Mouse (Mus musculus): ENCODE data around the gene Cyth2. TPM values are rescaled to one million over a fixed set of nuclear protein-coding genes. Genes with fewer than 3 reads are reported as not detected.

Gene Cyth2
- polyA plus RNA-seq, 1 experiment from 2014 or later, result 59.7 TPM

DNA sequence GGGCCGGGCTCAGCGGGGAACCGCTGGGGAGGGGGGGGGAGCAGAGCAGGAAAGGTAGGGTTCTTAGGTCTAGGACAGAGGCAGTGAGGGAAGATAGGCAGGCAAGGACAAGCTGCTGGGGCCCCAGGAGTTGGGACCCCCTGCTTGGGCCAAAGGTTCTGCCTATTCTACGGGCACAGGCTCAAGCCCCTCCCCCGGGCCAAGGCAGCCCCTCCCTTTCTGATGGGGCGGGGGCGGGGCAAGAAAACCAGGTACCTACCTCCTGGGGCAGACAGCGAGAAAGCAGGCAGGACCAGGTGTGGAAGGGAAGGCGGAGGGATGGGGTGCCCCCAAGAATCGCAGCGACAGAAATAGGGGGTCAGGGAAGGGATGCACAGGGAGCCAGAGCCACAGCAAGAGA lies 5.9 kb downstream of the Cyth2 start:
- Histone ChIP-seq H3K9ac (ENCODE audit: low read length) (no peak overlapping the region), H3K4me2 (replicated peaks; ENCODE audit: low read depth) (no peak overlapping the region), H3K4me3 (ENCODE audit: low read depth, low read length) (no peak overlapping the region), H3K4me1 (replicated peaks; ENCODE audit: control insufficient read depth, insufficient read depth) (no peaks in the 10 kb centered on the region), H3K36me3 (ENCODE audit: control insufficient read depth, insufficient read depth, low read length) (peaks cover 47% of the 10 kb centered on the region), H3K27me3 (ENCODE audit: control insufficient read depth, insufficient read depth, low read length) (no peaks in the 10 kb centered on the region), H3K9me3 (ENCODE audit: control insufficient read depth, low read length) (no peaks in the 10 kb centered on the region), H3K27ac (replicated peaks) (no peak overlapping the region)
- WGBS, result 44% methylated on average over 11 of the region's 11 CpGs
- DNase-seq (ENCODE audit: low spot score) (no peak), ATAC-seq (ENCODE audit: low FRiP score, low TSS enrichment) (no peak)
- no peak for TF ChIP-seq CTCF (IDR thresholded peaks at IDR 0.05; ENCODE audit: low read depth)
- TF ChIP-seq EP300 (optimal IDR thresholded peaks at IDR 0.05), result no peak

DNA sequence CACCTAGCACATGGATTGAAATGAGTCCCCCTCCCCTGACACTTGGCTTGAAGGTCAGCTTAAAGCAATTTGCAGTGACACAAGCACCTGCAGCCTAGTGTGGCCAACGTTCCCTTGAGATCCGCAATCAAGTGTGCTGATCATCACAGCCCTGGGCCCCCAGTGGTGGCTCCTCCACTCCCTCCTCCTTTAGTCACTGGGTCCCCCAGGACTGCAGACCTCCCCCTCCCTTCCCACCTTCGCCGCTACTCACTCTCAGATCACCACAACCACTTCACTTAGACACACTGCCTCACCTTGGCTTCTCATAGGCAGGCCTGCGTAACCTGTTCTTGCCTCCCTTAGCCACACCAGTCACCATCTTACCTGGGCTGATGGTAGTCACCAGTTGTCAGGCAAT lies 8.4 kb downstream of the Cyth2 start:
- no peak overlapping the region for H3K4me2 ChIP-seq (replicated peaks; ENCODE audit: low read depth)
- WGBS, result 65% methylated on average over 5 of the region's 5 CpGs
- no peak overlapping the region for H3K4me3 ChIP-seq (ENCODE audit: low read depth, low read length)
- peaks cover 33% of the 10 kb centered on the region for H3K36me3 ChIP-seq (ENCODE audit: control insufficient read depth, insufficient read depth, low read length)
- H3K27me3 ChIP-seq (ENCODE audit: control insufficient read depth, insufficient read depth, low read length), result no peaks in the 10 kb centered on the region
- no peak overlapping the region for H3K9ac ChIP-seq (ENCODE audit: low read length)
- H3K4me1 ChIP-seq (replicated peaks; ENCODE audit: control insufficient read depth, insufficient read depth), result no peaks in the 10 kb centered on the region
- no peak overlapping the region for H3K27ac ChIP-seq (replicated peaks)
- DNase-seq (ENCODE audit: low spot score) (no peak), ATAC-seq (ENCODE audit: low FRiP score, low TSS enrichment) (no peak)
- TF ChIP-seq EP300 (optimal IDR thresholded peaks at IDR 0.05) (no peak), CTCF (IDR thresholded peaks at IDR 0.05; ENCODE audit: low read depth) (no peak)
- H3K9me3 ChIP-seq (ENCODE audit: control insufficient read depth, low read length), result no peaks in the 10 kb centered on the region

DNA sequence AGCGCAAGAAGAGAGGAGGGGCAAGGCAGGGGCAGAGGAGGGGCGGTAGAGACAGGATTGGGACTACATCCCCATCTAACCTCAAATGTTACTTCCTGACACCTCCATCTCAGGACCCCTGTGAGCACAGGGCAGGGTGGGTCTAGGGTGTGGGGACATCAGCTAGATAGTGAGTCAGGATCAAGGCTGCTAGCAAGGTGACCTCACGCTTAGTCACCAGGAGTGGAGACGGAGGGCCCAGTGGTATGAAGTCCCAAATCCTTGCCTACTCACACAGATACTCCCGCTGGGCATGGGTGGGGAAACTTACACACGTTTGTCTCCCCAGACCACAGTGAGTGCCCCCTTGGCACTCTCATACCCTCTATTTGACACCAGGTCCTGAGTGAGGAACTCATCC lies 11.8 kb downstream of the Cyth2 start:
- 0 out of 2 replicates have a peak, but pooled peaks cover 5% of the 10 kb centered on the region for H3K4me1 ChIP-seq (replicated peaks; ENCODE audit: control insufficient read depth, insufficient read depth)
- ATAC-seq (ENCODE audit: low FRiP score, low TSS enrichment) (no peak), DNase-seq (ENCODE audit: low spot score) (no peak)
- 76% methylated on average over 5 of the region's 6 CpGs for WGBS
- H3K9me3 ChIP-seq (ENCODE audit: control insufficient read depth, low read length), result no peaks in the 10 kb centered on the region
- no peaks in the 10 kb centered on the region for H3K27me3 ChIP-seq (ENCODE audit: control insufficient read depth, insufficient read depth, low read length)
- H3K27ac ChIP-seq (replicated peaks), result no peak overlapping the region
- H3K4me3 ChIP-seq (ENCODE audit: low read depth, low read length), result no peak overlapping the region
- no peak overlapping the region for H3K4me2 ChIP-seq (replicated peaks; ENCODE audit: low read depth)
- no peak overlapping the region for H3K9ac ChIP-seq (ENCODE audit: low read length)
- no peak for TF ChIP-seq EP300 (optimal IDR thresholded peaks at IDR 0.05)
- no peak for TF ChIP-seq CTCF (IDR thresholded peaks at IDR 0.05; ENCODE audit: low read depth)
- peaks cover 6% of the 10 kb centered on the region; the same call in 1 of the 2 replicates for H3K36me3 ChIP-seq (ENCODE audit: control insufficient read depth, insufficient read depth, low read length)

- peak overlapping the region; percentile 33 for H3K4me3 ChIP-seq (ENCODE audit: low read depth, low read length)
- no peaks in the 10 kb centered on the region for H3K36me3 ChIP-seq (ENCODE audit: control insufficient read depth, insufficient read depth, low read length)
- ATAC-seq (ENCODE audit: low FRiP score, low TSS enrichment), result peak; percentile 74
- H3K9ac ChIP-seq (ENCODE audit: low read length), result peak overlapping the region; percentile 50; the same call in 1 of the 2 replicates
- DNase-seq (ENCODE audit: low spot score), result peak; percentile 96
- no peaks in the 10 kb centered on the region for H3K9me3 ChIP-seq (ENCODE audit: control insufficient read depth, low read length)
- H3K27ac ChIP-seq (replicated peaks), result peak overlapping the region; percentile 58; the same call in 1 of the 2 replicates
- H3K27me3 ChIP-seq (ENCODE audit: control insufficient read depth, insufficient read depth, low read length), result no peaks in the 10 kb centered on the region
- H3K4me2 ChIP-seq (replicated peaks; ENCODE audit: low read depth), result peak overlapping the region; percentile 59
- WGBS, result 2% methylated on average over 12 of the region's 12 CpGs
- H3K4me1 ChIP-seq (replicated peaks; ENCODE audit: control insufficient read depth, insufficient read depth), result 0 out of 2 replicates have a peak, but pooled peaks cover 5% of the 10 kb centered on the region
- TF ChIP-seq CTCF (IDR thresholded peaks at IDR 0.05; ENCODE audit: low read depth), result peak; percentile 100
- TF ChIP-seq EP300 (optimal IDR thresholded peaks at IDR 0.05), result no peak
Observed at GRCm38 (mm10) chr7:45801348-45801747, 13.0 kb downstream of the Cyth2 start.

DNA sequence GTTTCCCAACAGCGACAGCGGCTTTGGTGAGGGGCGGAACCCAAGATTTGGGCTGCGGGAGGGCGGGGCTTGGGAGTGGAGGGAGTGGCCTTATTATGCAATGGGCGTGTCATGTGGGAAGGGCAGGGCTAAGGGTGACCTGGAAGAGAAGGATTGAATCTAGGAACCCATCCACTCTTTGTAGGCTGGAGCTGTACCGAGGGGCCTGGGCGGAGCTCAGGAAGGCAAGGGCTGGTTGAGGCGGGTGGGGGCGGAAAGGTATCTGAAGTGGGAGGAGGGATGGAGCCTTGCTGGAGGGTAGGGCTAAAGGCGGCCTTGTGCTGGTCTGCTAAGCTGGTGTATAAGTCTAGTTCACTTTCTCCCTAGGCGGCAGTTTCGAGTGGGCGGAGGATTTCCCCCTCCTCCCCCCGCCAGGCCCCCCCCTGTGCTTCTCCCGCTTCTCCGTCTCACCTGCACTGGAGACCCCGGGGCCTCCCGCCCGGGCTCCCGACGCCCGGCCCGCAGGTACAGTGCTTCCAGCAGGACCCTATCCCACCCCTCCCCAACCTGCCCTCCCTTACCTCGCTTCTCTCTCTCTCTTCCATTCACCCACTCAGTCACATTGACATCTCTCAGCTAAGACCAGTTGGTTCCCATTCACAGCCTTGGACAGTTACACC lies 13.7 kb downstream of the Cyth2 start:
- H3K4me1 ChIP-seq (replicated peaks; ENCODE audit: control insufficient read depth, insufficient read depth), result 0 out of 2 replicates have a peak, but pooled peaks cover 5% of the 10 kb centered on the region
- ATAC-seq (ENCODE audit: low FRiP score, low TSS enrichment), result peak; percentile 74
- H3K27ac ChIP-seq (replicated peaks), result peak overlapping the region; percentile 58
- H3K36me3 ChIP-seq (ENCODE audit: control insufficient read depth, insufficient read depth, low read length), result no peaks in the 10 kb centered on the region
- TF ChIP-seq EP300 (optimal IDR thresholded peaks at IDR 0.05) (no peak), CTCF (IDR thresholded peaks at IDR 0.05; ENCODE audit: low read depth) (no peak)
- WGBS, result 28% methylated on average over 16 of the region's 25 CpGs
- H3K4me2 ChIP-seq (replicated peaks; ENCODE audit: low read depth), result peak overlapping the region; percentile 59
- peak overlapping the region; percentile 50 for H3K9ac ChIP-seq (ENCODE audit: low read length)
- peak; percentile 73 for DNase-seq (ENCODE audit: low spot score)
- no peaks in the 10 kb centered on the region for H3K27me3 ChIP-seq (ENCODE audit: control insufficient read depth, insufficient read depth, low read length)
- no peaks in the 10 kb centered on the region for H3K9me3 ChIP-seq (ENCODE audit: control insufficient read depth, low read length)
- H3K4me3 ChIP-seq (ENCODE audit: low read depth, low read length), result peak overlapping the region; percentile 33

GRCm38 (mm10) chr7:45800001-45800400 lies 14.4 kb downstream of the Cyth2 start:
- no peaks in the 10 kb centered on the region for H3K36me3 ChIP-seq (ENCODE audit: control insufficient read depth, insufficient read depth, low read length)
- peak overlapping the region; percentile 50; the same call in 1 of the 2 replicates for H3K27ac ChIP-seq (replicated peaks)
- H3K27me3 ChIP-seq (ENCODE audit: control insufficient read depth, insufficient read depth, low read length), result no peaks in the 10 kb centered on the region
- 0 out of 2 replicates have a peak, but pooled peaks cover 5% of the 10 kb centered on the region for H3K4me1 ChIP-seq (replicated peaks; ENCODE audit: control insufficient read depth, insufficient read depth)
- peak overlapping the region; percentile 33 for H3K4me3 ChIP-seq (ENCODE audit: low read depth, low read length)
- 33% methylated on average over 7 of the region's 7 CpGs for WGBS
- TF ChIP-seq CTCF (IDR thresholded peaks at IDR 0.05; ENCODE audit: low read depth) (no peak), EP300 (optimal IDR thresholded peaks at IDR 0.05) (no peak)
- no peaks in the 10 kb centered on the region for H3K9me3 ChIP-seq (ENCODE audit: control insufficient read depth, low read length)
- no peak for ATAC-seq (ENCODE audit: low FRiP score, low TSS enrichment)
- no peak for DNase-seq (ENCODE audit: low spot score)
- no peak overlapping the region for H3K9ac ChIP-seq (ENCODE audit: low read length)
- H3K4me2 ChIP-seq (replicated peaks; ENCODE audit: low read depth), result peak overlapping the region; percentile 59
